Comparison of ENCODE assay signal across 10 mouse cellular contexts in the genomic region with DNA sequence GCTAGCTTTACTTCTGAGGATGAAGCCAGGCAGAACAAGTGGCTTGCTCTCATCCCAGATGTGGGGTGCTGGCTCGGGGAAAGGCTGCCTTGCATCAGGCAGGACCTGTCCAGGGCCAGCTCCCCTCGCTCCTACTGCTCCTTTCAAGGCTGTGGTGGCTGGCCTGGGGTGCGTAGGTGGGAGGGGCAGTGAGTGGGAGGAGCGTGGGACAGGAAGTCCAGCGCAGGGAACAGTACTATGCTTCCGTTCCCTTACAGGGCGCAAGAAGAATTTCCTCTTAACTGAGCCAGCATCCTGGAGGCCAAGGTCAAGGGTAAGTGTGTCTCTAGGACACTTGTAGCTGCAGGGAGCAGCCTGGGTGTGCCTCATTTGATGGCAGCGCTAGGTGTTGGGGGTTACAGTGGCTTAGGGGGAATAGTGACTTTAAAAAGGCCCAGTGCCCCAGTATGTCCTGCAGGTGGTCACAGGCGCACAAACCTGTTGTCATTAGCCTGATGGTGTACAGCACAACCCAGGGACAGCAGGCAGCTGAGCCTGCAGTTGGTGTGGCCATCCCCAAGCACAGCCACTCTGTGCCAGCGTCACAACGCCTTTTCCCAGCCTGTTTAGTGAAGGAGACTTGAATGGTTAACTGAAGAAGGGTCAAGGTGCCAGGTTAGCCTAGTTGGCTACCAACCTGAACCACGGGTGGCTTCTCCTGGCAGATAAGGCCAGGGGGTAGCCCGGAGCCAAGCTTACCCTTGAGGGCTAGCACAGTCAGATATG. TPM values are rescaled to one million over a fixed set of nuclear protein-coding genes. Genes with fewer than 3 reads are reported as not detected.
DNase-seq lines count a peak whose midpoint lies in the region; ATAC-seq lines count a peak whose summit lies in the region.
"Had no signal": no experiment of that assay in that cellular context is flagged by ENCODE, and none has a peak within 500 bp of the region (broad histone marks: within the 10 kb centered on the region; RNA-seq: fewer than 3 reads in every experiment).

No protein-coding gene starts in this region.

- no peak overlapping the region for H3K4me2 ChIP-seq in heart, embryonic 11.5 days
- H3K4me2 ChIP-seq in liver, embryonic 15.5 days, result no peak overlapping the region
- no peak overlapping the region for H3K4me2 ChIP-seq in forebrain, embryonic 12.5 days
- H3K4me2 ChIP-seq: hindbrain, embryonic 15.5 days had no signal

- H3K27me3 ChIP-seq in heart, embryonic 11.5 days (ENCODE audit: control insufficient read depth, insufficient read depth, low read length), result no peaks in the 10 kb centered on the region
- no peaks in the 10 kb centered on the region for H3K27me3 ChIP-seq in liver, embryonic 15.5 days
- H3K27me3 ChIP-seq in forebrain, embryonic 12.5 days, result no peaks in the 10 kb centered on the region
- H3K27me3 ChIP-seq: hindbrain, embryonic 15.5 days had no signal

- H3K9ac ChIP-seq in heart, embryonic 11.5 days (ENCODE audit: low read depth, low read length), result no peak overlapping the region
- H3K9ac ChIP-seq in liver, embryonic 15.5 days, result no peak overlapping the region
- no peak overlapping the region for H3K9ac ChIP-seq in forebrain, embryonic 12.5 days
- H3K9ac ChIP-seq: hindbrain, embryonic 15.5 days had no signal

- H3K36me3 ChIP-seq in heart, embryonic 11.5 days (ENCODE audit: control insufficient read depth, insufficient read depth, low read length), result no peaks in the 10 kb centered on the region
- 0 out of 2 replicates have a peak, but pooled peaks cover 10% of the 10 kb centered on the region for H3K36me3 ChIP-seq in liver, embryonic 15.5 days (replicated peaks)
- peaks cover 34% of the 10 kb centered on the region; the same call in 1 of the 2 replicates for H3K36me3 ChIP-seq in forebrain, embryonic 12.5 days (replicated peaks)

- H3K9me3 ChIP-seq in heart, embryonic 11.5 days (replicated peaks; ENCODE audit: control insufficient read depth, low read length), result peaks cover 4% of the 10 kb centered on the region; the same call in 1 of the 2 replicates
- H3K9me3 ChIP-seq in liver, embryonic 15.5 days (replicated peaks), result no peaks in the 10 kb centered on the region
- no peaks in the 10 kb centered on the region for H3K9me3 ChIP-seq in forebrain, embryonic 12.5 days
- H3K9me3 ChIP-seq: hindbrain, embryonic 15.5 days had no signal

- no peak overlapping the region for H3K27ac ChIP-seq in heart, embryonic 11.5 days (ENCODE audit: low read depth, low read length)
- no peak overlapping the region for H3K27ac ChIP-seq in liver, embryonic 15.5 days (replicated peaks)
- no peak overlapping the region for H3K27ac ChIP-seq in forebrain, embryonic 12.5 days
- H3K27ac ChIP-seq: hindbrain, embryonic 15.5 days had no signal

- 77% methylated on average over 13 of the region's 13 CpGs for WGBS in heart, embryonic 11.5 days (ENCODE audit: insufficient replicate concordance)
- WGBS in liver, embryonic 15.5 days (ENCODE audit: insufficient replicate concordance), result 71% methylated on average over 13 of the region's 13 CpGs
- 91% methylated on average over 13 of the region's 13 CpGs for WGBS in forebrain, embryonic 12.5 days

- intact Hi-C loops in heart, postnatal 14 days (cut with DNase I), result loop anchor here (2.0 to 5.0 kb wide), 3 partner anchors 37 to 177 kb away; no protein-coding TSS in a partner anchor

- no peaks in the 10 kb centered on the region for H3K4me1 ChIP-seq in heart, embryonic 11.5 days (ENCODE audit: control insufficient read depth, insufficient read depth, low read length)
- no peaks in the 10 kb centered on the region for H3K4me1 ChIP-seq in liver, embryonic 15.5 days (replicated peaks)
- peaks cover 6% of the 10 kb centered on the region; the same call in 1 of the 2 replicates for H3K4me1 ChIP-seq in forebrain, embryonic 12.5 days
- H3K4me1 ChIP-seq: hindbrain, embryonic 15.5 days had no signal

- DNase-seq in heart, adult 18-20 months, result peak; percentile 59 to 76
- DNase-seq in adrenal gland, adult 18-20 months (ENCODE audit: low spot score in 2 of 2), result peak; percentile 57 to 65
- DNase-seq in heart, postnatal 14 days, result peak; percentile 42 to 47
- DNase-seq in retina, embryonic 14.5 days (ENCODE audit: low spot score), result no peak

- no peak for ATAC-seq in heart, embryonic 11.5 days (replicated peaks; ENCODE audit: insufficient number of reproducible peaks, low FRiP score, low TSS enrichment)
- ATAC-seq in liver, embryonic 15.5 days (ENCODE audit: insufficient read depth), result peak; percentile 48; the same call in 1 of the 2 replicates
- ATAC-seq in megakaryocyte progenitor cell, adult 5-6 weeks (replicated peaks; ENCODE audit: poor library complexity), result no peak
- no peak for ATAC-seq in forebrain, embryonic 12.5 days (ENCODE audit: low FRiP score)

- no peak overlapping the region for H3K4me3 ChIP-seq in heart, embryonic 11.5 days (ENCODE audit: low read depth, low read length)
- no peak overlapping the region for H3K4me3 ChIP-seq in liver, embryonic 15.5 days (replicated peaks)
- H3K4me3 ChIP-seq in forebrain, embryonic 12.5 days (replicated peaks), result no peak overlapping the region
- H3K4me3 ChIP-seq: hindbrain, embryonic 15.5 days; megakaryocyte, embryonic 14.5 days had no signal

RNA-seq across cellular contexts. Expression of a gene that starts 10.1 kb away (rescaled TPM):
- 10 to 100 TPM; 25.8 to 30.1 TPM for total RNA-seq in heart, adult 18-20 months (2021)
- polyA plus RNA-seq in heart, embryonic 11.5 days (2014; fragmentation: Nextera tagmentation; extraction: Ambion mirVana), result 47.0 and 51.7 TPM in 2 replicates
- total RNA-seq in adrenal gland, adult 18-20 months (2021), result 10 to 100 TPM; 27.5 to 37.6 TPM
- total RNA-seq in heart, postnatal 14 days (2021), result 10 to 100 TPM; 25.6 to 28.3 TPM
- polyA plus RNA-seq in liver, embryonic 15.5 days (2015; fragmentation: Nextera tagmentation; extraction: Ambion mirVana), result 17.3 and 18.1 TPM in 2 replicates
- 40.2 and 45.4 TPM in 2 replicates for total RNA-seq in megakaryocyte progenitor cell, adult 5-6 weeks (2015)
- 70.1 and 77.7 TPM in 2 replicates for total RNA-seq in megakaryocyte progenitor cell, adult 5-6 weeks (2017)
- polyA plus RNA-seq in forebrain, embryonic 12.5 days (2016; fragmentation: Nextera tagmentation; extraction: Ambion mirVana), result 49.6 and 51.0 TPM in 2 replicates
